ENCODE assay signal across 23 mouse cellular contexts in the genomic region with DNA sequence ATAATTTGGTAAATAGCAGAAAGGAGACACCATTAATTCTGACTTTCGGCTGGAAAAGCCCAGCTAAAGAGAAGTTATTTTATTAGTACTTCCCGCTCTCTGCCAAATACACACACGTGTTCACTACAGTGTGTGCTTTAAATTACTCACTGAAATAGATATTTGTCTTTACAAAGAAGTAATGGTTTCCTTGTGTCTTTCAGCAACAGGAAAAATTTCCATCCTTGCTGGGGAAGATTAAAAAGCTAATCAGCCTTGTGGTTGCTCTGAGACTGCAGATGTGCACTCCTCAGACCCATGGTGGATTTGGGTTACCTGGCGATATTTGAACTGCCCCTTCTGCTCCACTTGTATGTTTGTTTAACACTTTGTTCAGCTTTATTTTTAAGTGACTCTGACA.
DNase-seq lines count a peak whose midpoint lies in the region; ATAC-seq and TF ChIP-seq lines count a peak whose summit lies in the region.
"Had no signal": no experiment of that assay in that cellular context is flagged by ENCODE, and none has a peak within 500 bp of the region (broad histone marks: within the 10 kb centered on the region; RNA-seq: fewer than 3 reads in every experiment).

No protein-coding gene starts in this region.

- H3K36me3 ChIP-seq in limb, embryonic 13.5 days, result no peaks in the 10 kb centered on the region
- H3K36me3 ChIP-seq in limb, embryonic 10.5 days, result no peaks in the 10 kb centered on the region
- H3K36me3 ChIP-seq in embryonic facial prominence, embryonic 10.5 days (replicated peaks), result no peaks in the 10 kb centered on the region
- H3K36me3 ChIP-seq in embryonic facial prominence, embryonic 12.5 days, result no peaks in the 10 kb centered on the region
- H3K36me3 ChIP-seq in limb, embryonic 14.5 days (ENCODE audit: control insufficient read depth, insufficient read depth, low read length), result no peaks in the 10 kb centered on the region
- H3K36me3 ChIP-seq: embryonic facial prominence, embryonic 15.5 days; forebrain, embryonic 10.5 days; forebrain, embryonic 12.5 days; G1E had no signal

- H3K27ac ChIP-seq in limb, embryonic 13.5 days, result no peak overlapping the region
- no peak overlapping the region for H3K27ac ChIP-seq in limb, embryonic 10.5 days
- no peak overlapping the region for H3K27ac ChIP-seq in embryonic facial prominence, embryonic 10.5 days (replicated peaks)
- no peak overlapping the region for H3K27ac ChIP-seq in embryonic facial prominence, embryonic 12.5 days
- no peak overlapping the region for H3K27ac ChIP-seq in limb, embryonic 14.5 days (replicated peaks; ENCODE audit: low read depth, low read length)
- H3K27ac ChIP-seq: embryonic facial prominence, embryonic 15.5 days; forebrain, embryonic 10.5 days; forebrain, embryonic 12.5 days had no signal

- H3K4me1 ChIP-seq in limb, embryonic 13.5 days, result peaks cover 7% of the 10 kb centered on the region; the same call in 1 of the 2 replicates
- no peaks in the 10 kb centered on the region for H3K4me1 ChIP-seq in limb, embryonic 10.5 days
- H3K4me1 ChIP-seq in embryonic facial prominence, embryonic 10.5 days, result peaks cover 16% of the 10 kb centered on the region
- H3K4me1 ChIP-seq in embryonic facial prominence, embryonic 12.5 days, result no peaks in the 10 kb centered on the region
- peaks cover 8% of the 10 kb centered on the region for H3K4me1 ChIP-seq in limb, embryonic 14.5 days (ENCODE audit: control insufficient read depth, insufficient read depth, low read length)
- H3K4me1 ChIP-seq: forebrain, embryonic 10.5 days; forebrain, embryonic 12.5 days had no signal

- no peak overlapping the region for H3K9ac ChIP-seq in limb, embryonic 13.5 days
- H3K9ac ChIP-seq in embryonic facial prominence, embryonic 12.5 days, result no peak overlapping the region
- H3K9ac ChIP-seq in limb, embryonic 14.5 days (ENCODE audit: low read depth, low read length, severe bottlenecking), result no peak overlapping the region
- H3K9ac ChIP-seq: embryonic facial prominence, embryonic 15.5 days; forebrain, embryonic 12.5 days had no signal

- no peak overlapping the region for H3K4me3 ChIP-seq in limb, embryonic 13.5 days
- no peak overlapping the region for H3K4me3 ChIP-seq in limb, embryonic 10.5 days
- no peak overlapping the region for H3K4me3 ChIP-seq in embryonic facial prominence, embryonic 10.5 days
- no peak overlapping the region for H3K4me3 ChIP-seq in embryonic facial prominence, embryonic 12.5 days
- no peak overlapping the region for H3K4me3 ChIP-seq in limb, embryonic 14.5 days (replicated peaks; ENCODE audit: low read length)
- H3K4me3 ChIP-seq: embryonic facial prominence, embryonic 15.5 days; erythroblast, embryonic 14.5 days; forebrain, embryonic 10.5 days; forebrain, embryonic 12.5 days had no signal

- no peak for TF ChIP-seq POLR2A in limb, embryonic 14.5 days (IDR thresholded peaks at IDR 0.05; ENCODE audit: borderline replicate concordance, extremely low read depth, insufficient read depth, insufficient read length)

- H3K27me3 ChIP-seq in limb, embryonic 13.5 days, result no peaks in the 10 kb centered on the region
- no peaks in the 10 kb centered on the region for H3K27me3 ChIP-seq in limb, embryonic 10.5 days (ENCODE audit: low read depth, poor library complexity, severe bottlenecking)
- H3K27me3 ChIP-seq in embryonic facial prominence, embryonic 10.5 days (replicated peaks; ENCODE audit: low read depth, poor library complexity, severe bottlenecking), result no peaks in the 10 kb centered on the region
- H3K27me3 ChIP-seq in embryonic facial prominence, embryonic 12.5 days, result no peaks in the 10 kb centered on the region
- no peaks in the 10 kb centered on the region for H3K27me3 ChIP-seq in limb, embryonic 14.5 days (ENCODE audit: control insufficient read depth, insufficient read depth, low read length)
- H3K27me3 ChIP-seq: CH12.LX; embryonic facial prominence, embryonic 15.5 days; forebrain, embryonic 12.5 days; Patski had no signal

- ATAC-seq in limb, embryonic 13.5 days (ENCODE audit: low FRiP score, low read depth), result 0 out of 2 replicates have a peak, but pooled peaks have one; percentile 28
- peak; percentile 73 for ATAC-seq in embryonic facial prominence, embryonic 12.5 days (ENCODE audit: insufficient number of reproducible peaks, insufficient read depth, low FRiP score, low TSS enrichment)
- ATAC-seq in limb, embryonic 14.5 days (ENCODE audit: low FRiP score, low read depth), result no peak
- ATAC-seq: CD4-positive, CD25-positive, alpha-beta regulatory T cell, adult 4 months; forebrain, embryonic 14.5 days; forebrain, embryonic 16.5 days; Patski had no signal

- no peak for DNase-seq in limb, embryonic 10.5 days (ENCODE audit: low spot score)
- DNase-seq in embryonic facial prominence, embryonic 10.5 days (ENCODE audit: low spot score), result peak; percentile 21
- DNase-seq in limb, embryonic 14.5 days (ENCODE audit: low spot score), result peak; percentile 44
- no peak for DNase-seq in spleen, postnatal 10 days (ENCODE audit: low spot score in 2 of 2)
- DNase-seq in T-cell, adult 2 months (ENCODE audit: low spot score), result no peak
- DNase-seq: adrenal gland, adult 2 months; adrenal gland, postnatal 10 days; adrenal gland, postnatal 25 days; B cell, adult 2 months; cerebellum, adult 11 months; embryo, embryonic 11 days had no signal

- WGBS in limb, embryonic 13.5 days, result 35% methylated on average over 4 of the region's 4 CpGs
- 83% methylated on average over 4 of the region's 4 CpGs for WGBS in limb, embryonic 10.5 days
- WGBS in embryonic facial prominence, embryonic 10.5 days, result 47% methylated on average over 4 of the region's 4 CpGs
- 26% methylated on average over 4 of the region's 4 CpGs for WGBS in embryonic facial prominence, embryonic 12.5 days
- WGBS in limb, embryonic 14.5 days, result 34% methylated on average over 4 of the region's 4 CpGs

- no peak overlapping the region for H3K4me2 ChIP-seq in limb, embryonic 13.5 days (replicated peaks)
- H3K4me2 ChIP-seq in embryonic facial prominence, embryonic 12.5 days (replicated peaks), result no peak overlapping the region
- no peak overlapping the region for H3K4me2 ChIP-seq in limb, embryonic 14.5 days (replicated peaks; ENCODE audit: low read depth, low read length, severe bottlenecking)
- H3K4me2 ChIP-seq: embryonic facial prominence, embryonic 15.5 days; forebrain, embryonic 12.5 days had no signal

- H3K9me3 ChIP-seq in limb, embryonic 13.5 days, result no peaks in the 10 kb centered on the region
- H3K9me3 ChIP-seq in limb, embryonic 10.5 days (replicated peaks), result no peaks in the 10 kb centered on the region
- H3K9me3 ChIP-seq in embryonic facial prominence, embryonic 10.5 days, result no peaks in the 10 kb centered on the region
- no peaks in the 10 kb centered on the region for H3K9me3 ChIP-seq in embryonic facial prominence, embryonic 12.5 days
- H3K9me3 ChIP-seq in limb, embryonic 14.5 days (ENCODE audit: control insufficient read depth, low read length), result no peaks in the 10 kb centered on the region
- H3K9me3 ChIP-seq: embryonic facial prominence, embryonic 15.5 days; forebrain, embryonic 10.5 days; forebrain, embryonic 12.5 days; G1E had no signal

Comparison
In these comparisons a context has a peak if more than half of its experiments do, and no peak if none do; other contexts are left out.
1. DNase-seq: peak in embryonic facial prominence, embryonic 10.5 days (single experiment) and limb, embryonic 14.5 days (single experiment); none in limb, embryonic 10.5 days (single experiment), spleen, postnatal 10 days (0 of 2) and T-cell, adult 2 months (single experiment).